Mouse (Mus musculus) brain, embryonic 14.5 days (tissue): ENCODE data around the gene Tmem120b. TPM values are rescaled to one million over a fixed set of nuclear protein-coding genes. Genes with fewer than 3 reads are reported as not detected.
A peak's percentile ranks its signal among the peaks of the same experiment; 100 is the strongest.

ENCODE experiments used
- DNase-seq: peaks from one replicate; pipeline ENCODE4 v3.0.0-alpha.2; 2011; ENCODE audit warnings: low read depth
- CTCF ChIP-seq: fragments of 200-500 bp; IDR thresholded peaks from 2 replicates; pipeline ENCODE4 v1.5.1; 2012; ENCODE audit warnings: inconsistent platforms, mild to moderate bottlenecking, moderate library complexity, borderline replicate concordance; ENCODE audit not compliant: insufficient read depth, insufficient read length; ENCODE audit errors: extremely low read depth
- POLR2A ChIP-seq: fragments of 200-500 bp; IDR thresholded peaks from 2 replicates; pipeline ENCODE4 v1.6.1; 2012; ENCODE audit warnings: mild to moderate bottlenecking, inconsistent platforms, borderline replicate concordance; ENCODE audit not compliant: poor library complexity, insufficient read depth, insufficient read length, severe bottlenecking; ENCODE audit errors: extremely low read depth
- polyA plus RNA-seq: library from polyadenylated mRNA; depleted of rRNA; stranded (reverse); fragments of >200 nt; gene quantifications from 2 replicates; pipeline ENCODE4 v1.2.3, GENCODE M21; 2012

Tmem120b gene
- polyA plus RNA-seq, 1 experiment, result 13.9 TPM

GRCm38 (mm10) chr5:123035089-123035488 is 33.1 kb upstream of the Tmem120b start:
- TF ChIP-seq POLR2A (no peak), CTCF (no peak)
- DNase-seq, result no peak

GRCm38 (mm10) chr5:123035564-123035963 is 32.7 kb upstream of the Tmem120b start:
- peak; percentile 58 for DNase-seq
- TF ChIP-seq POLR2A, result no peak
- TF ChIP-seq CTCF, result no peak

GRCm38 (mm10) chr5:123038115-123038514 is 30.1 kb upstream of the Tmem120b start:
- DNase-seq, result no peak
- TF ChIP-seq CTCF (no peak), POLR2A (no peak)

- TF ChIP-seq POLR2A (no peak), CTCF (no peak)
Observed at GRCm38 (mm10) chr5:123039120-123039752, 29.0 kb upstream of the Tmem120b start.

GRCm38 (mm10) chr5:123040796-123041195 is 27.4 kb upstream of the Tmem120b start:
- no peak for TF ChIP-seq POLR2A
- no peak for TF ChIP-seq CTCF
- DNase-seq, result no peak

More at GRCm38 (mm10) chr5:123039120-123039752, 29.0 kb upstream of the Tmem120b start:
- DNase-seq, result peak; percentile 47

GRCm38 (mm10) chr5:123043856-123044255 is 24.4 kb upstream of the Tmem120b start:
- TF ChIP-seq CTCF, result peak; percentile 57; the same call in 1 of the 2 replicates
- no peak for TF ChIP-seq POLR2A
- DNase-seq, result no peak

- DNase-seq, result peak; percentile 83
- TF ChIP-seq CTCF (peak; percentile 70), POLR2A (no peak)
Observed at GRCm38 (mm10) chr5:123045561-123046295, 22.5 kb upstream of the Tmem120b start.

GRCm38 (mm10) chr5:123046916-123047315 is 21.3 kb upstream of the Tmem120b start, which contains the start of gene Morn3:
Morn3 (minus strand) TSS chr5:123047016.
- no peak for DNase-seq
- TF ChIP-seq CTCF (no peak), POLR2A (no peak)

- peak; percentile 28; the same call in 1 of the 2 replicates for TF ChIP-seq CTCF
- TF ChIP-seq POLR2A, result no peak
- peak; percentile 80 for DNase-seq
Observed at GRCm38 (mm10) chr5:123049271-123049670, 18.9 kb upstream of the Tmem120b start.

- no peak for DNase-seq
- TF ChIP-seq CTCF (no peak), POLR2A (no peak)
Observed at GRCm38 (mm10) chr5:123050918-123051317, 17.3 kb upstream of the Tmem120b start.

GRCm38 (mm10) chr5:123051736-123052135 is 16.5 kb upstream of the Tmem120b start:
- DNase-seq, result no peak
- no peak for TF ChIP-seq CTCF

GRCm38 (mm10) chr5:123057366-123058250 is 10.6 kb upstream of the Tmem120b start:
- peak; percentile 100 for DNase-seq
- TF ChIP-seq CTCF, result peak; percentile 49; the same call in 1 of the 2 replicates
- peak; percentile 55; the same call in 1 of the 2 replicates for TF ChIP-seq POLR2A
